Mouse (Mus musculus) left cerebral cortex, adult 8-10 months (tissue): ENCODE measurements at regions not wholly inside any gene's neighbourhood (a gene's known extent, or its start where the extent isn't known, plus 50 kb on each side); places are given as distances from the start of the nearest gene placed in this dataset.
A peak's percentile ranks its signal among the peaks of the same experiment; 100 is the strongest.
"Not testable (repeated sequence)": the region's sequence is repeated elsewhere in the genome, so short reads cannot be mapped to it uniquely, and the experiment has no call there.

Experiments used
- DNase-seq, 2 experiments: peaks; one replicate each; pipeline ENCODE4 v3.0.0; 2022; ENCODE audit warnings: low spot score in 2 of 2

- DNase-seq: no peak
Observed at GRCm38 (mm10) chr5:133937967-133938918, 161.3 kb upstream of the Castor2 start.

GRCm38 (mm10) chr5:133935451-133935850 is 164.1 kb upstream of the Castor2 start:
- DNase-seq: peak in 1 of 2 experiments; percentile 23

- peak in 1 of 2 experiments; percentile 66 for DNase-seq
Observed at GRCm38 (mm10) chr5:133935006-133935405, 164.5 kb upstream of the Castor2 start.

- DNase-seq: no peak
Observed at GRCm38 (mm10) chr5:133930101-133930500, 169.4 kb upstream of the Castor2 start.

GRCm38 (mm10) chr5:133927054-133927453 is 172.5 kb upstream of the Castor2 start:
- peak in 1 of 2 experiments; percentile 53 for DNase-seq

GRCm38 (mm10) chr5:133925184-133925900 is 174.2 kb upstream of the Castor2 start:
- peak in 1 of 2 experiments; percentile 51 for DNase-seq

- no peak for DNase-seq
Observed at GRCm38 (mm10) chr5:133922181-133922580, 177.3 kb upstream of the Castor2 start.

GRCm38 (mm10) chr5:133915734-133916550 is 183.6 kb upstream of the Castor2 start:
- peak in 1 of 2 experiments; percentile 12 for DNase-seq

- DNase-seq: no peak
Observed at GRCm38 (mm10) chr5:133907442-133907841, 192.1 kb upstream of the Castor2 start.

GRCm38 (mm10) chr5:133898025-133898598 is 201.4 kb upstream of the Castor2 start:
- no peak for DNase-seq

- no peak for DNase-seq
Observed at GRCm38 (mm10) chr5:133890728-133891127, 208.8 kb upstream of the Castor2 start.

GRCm38 (mm10) chr5:133889841-133890240 is 209.7 kb upstream of the Castor2 start:
- peak; percentile 5 to 73 for DNase-seq

GRCm38 (mm10) chr5:133885507-133885906 is 214.0 kb upstream of the Castor2 start:
- no peak for DNase-seq

- DNase-seq: peak in 1 of 2 experiments; percentile 8
Observed at GRCm38 (mm10) chr5:133885016-133885415, 214.5 kb upstream of the Castor2 start.

- no peak for DNase-seq
Observed at GRCm38 (mm10) chr5:133884593-133884992, 214.9 kb upstream of the Castor2 start.

- DNase-seq: no peak
Observed at GRCm38 (mm10) chr5:133844483-133844882, 255.0 kb upstream of the Castor2 start.

GRCm38 (mm10) chr5:133842059-133842706 is 257.3 kb upstream of the Castor2 start:
- DNase-seq: not testable (repeated sequence)

GRCm38 (mm10) chr5:133838286-133838685 is 261.2 kb upstream of the Castor2 start:
- DNase-seq: no peak

GRCm38 (mm10) chr5:133833217-133833616 is 266.3 kb upstream of the Castor2 start:
- no peak for DNase-seq

GRCm38 (mm10) chr5:133828226-133828625 is 271.3 kb upstream of the Castor2 start:
- no peak for DNase-seq
